Mouse (Mus musculus) myocyte (in vitro differentiated cells): Measurements from ENCODE around the gene Timm17b.

ENCODE experiments used
- MAX ChIP-seq: IDR thresholded peaks from one replicate; pipeline ENCODE4 v1.6.1; 2011; ENCODE audit warnings: low read depth, mild to moderate bottlenecking, control low read depth
- MYOD1 ChIP-seq, 3 experiments: IDR thresholded peaks; one replicate each; pipeline ENCODE4 v1.6.1; 2011; ENCODE audit warnings: control low read depth in 2 of 3, low read depth in 2 of 3, mild to moderate bottlenecking in 2 of 3, moderate library complexity in 1 of 3; ENCODE audit not compliant: insufficient read length in 2 of 3, control insufficient read depth in 1 of 3
- POLR2A ChIP-seq: IDR thresholded peaks from one replicate; pipeline ENCODE4 v1.6.1; 2011; ENCODE audit warnings: low read depth, mild to moderate bottlenecking, control low read depth, moderate library complexity; ENCODE audit not compliant: insufficient read length
- SRF ChIP-seq: IDR thresholded peaks from one replicate; pipeline ENCODE4 v1.6.1; 2011; ENCODE audit warnings: low read depth; ENCODE audit not compliant: control insufficient read depth, insufficient read length
- USF1 ChIP-seq: IDR thresholded peaks from one replicate; pipeline ENCODE4 v1.6.1; 2011; ENCODE audit warnings: low read depth, mild to moderate bottlenecking, control low read depth, moderate library complexity

DNA sequence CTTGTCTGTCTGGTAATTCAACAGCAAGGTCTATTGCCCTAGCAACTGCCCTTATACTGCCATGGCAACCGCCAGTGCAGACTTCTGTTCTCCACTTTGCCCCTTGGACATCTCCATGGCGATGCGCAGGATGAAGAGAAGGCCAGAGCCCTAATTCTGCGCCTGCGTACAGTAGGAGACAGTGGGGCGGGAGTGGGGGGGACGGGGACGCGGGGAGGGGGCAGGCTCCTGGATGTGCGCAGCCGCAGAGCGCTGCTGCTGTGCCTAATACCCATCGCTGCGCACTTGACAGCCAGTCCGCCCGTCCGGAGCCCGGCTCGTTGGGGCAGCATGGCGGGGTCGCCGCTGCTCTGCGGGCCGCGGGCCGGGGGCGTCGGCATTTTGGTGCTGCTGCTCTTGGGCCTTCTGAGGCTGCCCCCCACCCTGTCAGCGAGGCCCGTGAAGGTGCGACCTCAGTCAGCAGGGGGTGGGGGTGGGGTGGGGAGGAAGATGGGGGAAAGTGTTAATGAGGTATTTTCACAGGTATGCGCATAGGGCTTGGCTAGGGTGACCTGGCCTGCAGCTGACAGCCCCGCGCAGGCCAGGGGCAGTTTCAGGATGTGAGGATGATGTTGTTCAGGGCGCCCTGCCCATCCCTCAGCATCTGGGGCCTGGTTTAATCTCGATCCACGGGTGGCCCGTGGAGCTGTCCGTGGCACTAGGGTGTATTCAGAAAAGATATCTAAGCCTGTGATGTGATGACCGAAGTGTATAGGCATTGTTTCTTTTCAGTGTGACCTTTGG lies 20.6 kb downstream of the Timm17b start, which contains the start of gene Pcsk1n:
- TF ChIP-seq POLR2A (no peak), SRF (no peak), MAX (no peak), MYOD1 (IDR thresholded peaks at IDR 0.05; ENCODE audit: control insufficient read depth in 1 of 3, insufficient read length in 2 of 3, low read depth in 2 of 3) (no peak), USF1 (no peak)
